Mouse (Mus musculus): ENCODE data around the gene Zmym6.

Zmym6 gene

GRCm38 (mm10) chr4:127125834-127126463 lies 48.8 kb downstream of the Zmym6 start:
- DNase-seq = peak; percentile 87 to 93

GRCm38 (mm10) chr4:127134687-127135086 lies 57.5 kb downstream of the Zmym6 start:
- DNase-seq = no peak

- DNase-seq = peak; percentile 30 to 55
These were observed 60.4 kb downstream of the Zmym6 start for GRCm38 (mm10) chr4:127137591-127137990.

GRCm38 (mm10) chr4:127138486-127138885 lies 61.3 kb downstream of the Zmym6 start:
- peak; percentile 71 to 80 for DNase-seq

- no peak for DNase-seq
These were observed 72.8 kb downstream of the Zmym6 start for GRCm38 (mm10) chr4:127150031-127150430.

- DNase-seq = no peak
These were observed 76.2 kb downstream of the Zmym6 start for GRCm38 (mm10) chr4:127153345-127153744.

GRCm38 (mm10) chr4:127155757-127156156 lies 78.6 kb downstream of the Zmym6 start:
- peak in 1 of 2 experiments; percentile 13 for DNase-seq

GRCm38 (mm10) chr4:127157746-127158145 lies 80.6 kb downstream of the Zmym6 start:
- no peak for DNase-seq

GRCm38 (mm10) chr4:127163926-127164325 lies 86.7 kb downstream of the Zmym6 start:
- DNase-seq = no peak

GRCm38 (mm10) chr4:127167096-127167495 lies 89.9 kb downstream of the Zmym6 start:
- DNase-seq = no peak

- DNase-seq = peak; percentile 49 to 54
These were observed 90.5 kb downstream of the Zmym6 start for GRCm38 (mm10) chr4:127167731-127168130.

- DNase-seq = peak; percentile 92
These were observed 91.2 kb downstream of the Zmym6 start for GRCm38 (mm10) chr4:127168211-127168913.

- DNase-seq = peak in 1 of 2 experiments; percentile 85
These were observed 91.7 kb downstream of the Zmym6 start, which contains the start of gene Dlgap3 for GRCm38 (mm10) chr4:127168914-127169345. Gene Dlgap3 (plus strand): TSS chr4:127169204.

GRCm38 (mm10) chr4:127169346-127170221 lies 92.4 kb downstream of the Zmym6 start:
- peak; percentile 68 to 78 for DNase-seq

- peak; percentile 87 to 94 for DNase-seq
These were observed 93.7 kb downstream of the Zmym6 start for GRCm38 (mm10) chr4:127170866-127171265.

GRCm38 (mm10) chr4:127171341-127171905 lies 94.2 kb downstream of the Zmym6 start:
- DNase-seq = peak; percentile 38 to 54

GRCm38 (mm10) chr4:127172119-127172518 lies 94.9 kb downstream of the Zmym6 start:
- DNase-seq = peak; percentile 38 to 46

GRCm38 (mm10) chr4:127172614-127173013 lies 95.4 kb downstream of the Zmym6 start:
- DNase-seq = peak in 1 of 2 experiments; percentile 21

GRCm38 (mm10) chr4:127173461-127173860 lies 96.3 kb downstream of the Zmym6 start:
- peak; percentile 49 to 63 for DNase-seq

Measured in cerebellum, postnatal 10 days (tissue).